Comparison of ENCODE assay signal across 24 mouse cellular contexts in genomic region chr10:59494917-59495316, GRCm38 (mm10). TPM values are rescaled to one million over a fixed set of nuclear protein-coding genes. Genes with fewer than 3 reads are reported as not detected.
DNase-seq lines count a peak whose midpoint lies in the region; ATAC-seq and TF ChIP-seq lines count a peak whose summit lies in the region.
"Had no signal": no experiment of that assay in that cellular context is flagged by ENCODE, and none has a peak within 500 bp of the region (broad histone marks: within the 10 kb centered on the region; RNA-seq: fewer than 3 reads in every experiment).

No protein-coding gene starts in this region.

- TF ChIP-seq CTCF in lung, embryonic 14.5 days (IDR thresholded peaks at IDR 0.05; ENCODE audit: low read depth), result no peak

- DNase-seq in lung, embryonic 14.5 days, result peak; percentile 22
- DNase-seq in lung, postnatal 4 days, result no peak
- peak; percentile 63 for DNase-seq in 416B (ENCODE audit: low read depth)
- DNase-seq in adrenal gland, adult 2 months, result no peak
- DNase-seq in adrenal gland, postnatal 14 days, result no peak
- DNase-seq: adrenal gland, postnatal 10 days; adrenal gland, postnatal 36 days; B cell, adult 2 months; cerebellum, adult 11-12 months; cerebellum, adult 2 months; cerebellum, adult 9-10 months; cerebellum, postnatal 10 days; cerebellum, postnatal 25 days; forebrain, postnatal 0 days had no signal

- H3K27me3 ChIP-seq in lung, embryonic 14.5 days (ENCODE audit: insufficient read depth, low read length), result no peaks in the 10 kb centered on the region
- H3K27me3 ChIP-seq: CH12.LX; embryonic facial prominence, embryonic 12.5 days; forebrain, embryonic 13.5 days; forebrain, embryonic 15.5 days; Patski had no signal

- no peak overlapping the region for H3K4me3 ChIP-seq in lung, embryonic 14.5 days (ENCODE audit: low read depth, low read length)
- H3K4me3 ChIP-seq: embryonic facial prominence, embryonic 10.5 days; embryonic facial prominence, embryonic 12.5 days; forebrain, embryonic 13.5 days; forebrain, embryonic 15.5 days had no signal

- no peak for ATAC-seq in lung, embryonic 14.5 days (ENCODE audit: insufficient read depth)
- ATAC-seq in granulocyte monocyte progenitor cell, adult 5-6 weeks (replicated peaks; ENCODE audit: poor library complexity, severe bottlenecking), result peak; percentile 52
- ATAC-seq: activated CD4-positive, CD25-positive, alpha-beta regulatory T cell, adult 4 months; CD4-positive, CD25-positive, alpha-beta regulatory T cell, adult 4 months; forebrain, embryonic 13.5 days; forebrain, embryonic 15.5 days; forebrain, postnatal 0 days; Patski had no signal

- H3K9ac ChIP-seq in lung, embryonic 14.5 days, result no peak overlapping the region
- H3K9ac ChIP-seq: embryonic facial prominence, embryonic 12.5 days; forebrain, embryonic 13.5 days; forebrain, embryonic 15.5 days; forebrain, postnatal 0 days had no signal

- no peaks in the 10 kb centered on the region for H3K36me3 ChIP-seq in lung, embryonic 14.5 days (ENCODE audit: insufficient read depth)
- H3K36me3 ChIP-seq: embryonic facial prominence, embryonic 10.5 days; embryonic facial prominence, embryonic 12.5 days; forebrain, embryonic 15.5 days had no signal

- H3K4me1 ChIP-seq in lung, embryonic 14.5 days (ENCODE audit: insufficient read depth), result no peaks in the 10 kb centered on the region; the same call in 1 of the 2 replicates
- H3K4me1 ChIP-seq: embryonic facial prominence, embryonic 12.5 days; forebrain, embryonic 13.5 days; forebrain, embryonic 15.5 days had no signal

- no peak overlapping the region for H3K27ac ChIP-seq in lung, embryonic 14.5 days (ENCODE audit: low read depth)
- H3K27ac ChIP-seq: embryonic facial prominence, embryonic 10.5 days; embryonic facial prominence, embryonic 12.5 days; forebrain, embryonic 13.5 days; forebrain, embryonic 15.5 days had no signal

- WGBS in lung, embryonic 14.5 days, result 55% methylated on average over 8 of the region's 8 CpGs

- no peak overlapping the region for H3K4me2 ChIP-seq in lung, embryonic 14.5 days
- H3K4me2 ChIP-seq: embryonic facial prominence, embryonic 12.5 days; forebrain, embryonic 13.5 days; forebrain, embryonic 15.5 days had no signal

- peaks cover 8% of the 10 kb centered on the region; the same call in 1 of the 2 replicates for H3K9me3 ChIP-seq in lung, embryonic 14.5 days (ENCODE audit: low read depth, low read length)
- H3K9me3 ChIP-seq: forebrain, embryonic 15.5 days had no signal

RNA-seq across cellular contexts. Expression of gene Oit3, which starts 53.3 kb away (rescaled TPM):
- 0.62 and 1.4 TPM in 2 replicates for polyA plus RNA-seq in lung, embryonic 14.5 days (2014; fragmentation: Nextera tagmentation; extraction: Ambion mirVana)
- total RNA-seq in granulocyte monocyte progenitor cell, adult 5-6 weeks (2014; fragmentation: Nextera tagmentation), result 1.8 TPM in 1 of 2 replicates, not detected in the other
- not detected in 2 replicates for total RNA-seq in granulocyte monocyte progenitor cell, adult 5-6 weeks (2017)
- total RNA-seq in adrenal gland, adult 2 months (2021), result 1 to 10 TPM; 3.0 to 3.7 TPM
- 6.1 and 8.8 TPM in 2 replicates for polyA plus RNA-seq in adrenal gland, adult 2 months (2012; rRNA removed)
- total RNA-seq in adrenal gland, postnatal 14 days (2021), result 5.9 and 6.9 TPM in 2 replicates
- polyA plus RNA-seq: activated CD4-positive, CD25-positive, alpha-beta regulatory T cell, adult 4 months; G1E had no signal

Comparison
In these comparisons a context has a peak if more than half of its experiments do, and no peak if none do; other contexts are left out.
1. DNase-seq: peak in lung, embryonic 14.5 days (single experiment) and 416B (single experiment); none in lung, postnatal 4 days (0 of 2), adrenal gland, adult 2 months (single experiment) and adrenal gland, postnatal 14 days (single experiment).